Mouse (Mus musculus) forebrain, embryonic 11.5 days (tissue): Measurements from ENCODE around the gene Sult1a1. TPM values are rescaled to one million over a fixed set of nuclear protein-coding genes. Genes with fewer than 3 reads are reported as not detected.
"Not testable (repeated sequence)": the region's sequence is repeated elsewhere in the genome, so short reads cannot be mapped to it uniquely, and the experiment has no call there.

ENCODE experiments used
- ATAC-seq: fragments of 200-750 bp; cut with Nextera tagmentation; replicated peaks from 2 replicates; pipeline ENCODE4 v1.8.0; 2017; ENCODE audit warnings: moderate TSS enrichment; ENCODE audit not compliant: low FRiP score
- DNase-seq: peaks from one replicate; pipeline ENCODE4 v3.0.0-alpha.2; 2017; ENCODE audit warnings: low spot score
- H3K27ac ChIP-seq: fragments of 300-500 bp; sonication (generic); 2 replicates; pipeline ENCODE4 v1.5.1; 2014; ENCODE audit warnings: low read depth, low read length
- H3K27me3 ChIP-seq: fragments of 300-500 bp; sonication (generic); 2 replicates; pipeline ENCODE4 v1.6.1; 2014; ENCODE audit warnings: mild to moderate bottlenecking, low read length, mixed read lengths; ENCODE audit not compliant: control insufficient read depth, insufficient read depth
- H3K36me3 ChIP-seq: fragments of 300-500 bp; sonication (generic); 2 replicates; pipeline ENCODE4 v1.6.1; 2014; ENCODE audit warnings: mild to moderate bottlenecking, low read length, moderate library complexity, mixed read lengths; ENCODE audit not compliant: control insufficient read depth, insufficient read depth
- H3K4me1 ChIP-seq: fragments of 300-500 bp; sonication (generic); replicated peaks from 2 replicates; pipeline ENCODE4 v1.6.1; 2014; ENCODE audit warnings: low read length, mixed read lengths; ENCODE audit not compliant: control insufficient read depth, insufficient read depth
- H3K4me2 ChIP-seq: fragments of 300-500 bp; sonication (generic); 2 replicates; pipeline ENCODE4 v1.6.1; 2014; ENCODE audit warnings: low read depth, mild to moderate bottlenecking, low read length, moderate library complexity, mixed read lengths; ENCODE audit not compliant: severe bottlenecking
- H3K4me3 ChIP-seq: fragments of 300-500 bp; sonication (generic); 2 replicates; pipeline ENCODE4 v1.5.1; 2014; ENCODE audit warnings: low read depth, low read length
- H3K9ac ChIP-seq: fragments of 300-500 bp; sonication (generic); 2 replicates; pipeline ENCODE4 v1.6.1; 2014; ENCODE audit warnings: low read length
- H3K9me3 ChIP-seq: fragments of 300-500 bp; sonication (generic); 2 replicates; pipeline ENCODE4 v1.6.1; 2016; ENCODE audit warnings: low read length, mixed read lengths; ENCODE audit not compliant: control insufficient read depth
- WGBS: fragments of 180-500 bp; shearing (Covaris S2); extraction: QIAGEN DNeasy Blood & Tissue Kit; methylation state at CpG from one replicate; pipeline ENCODE4 v1.1.7; 2014; 5-methylcytosine and 5-hydroxymethylcytosine counted together
- polyA plus RNA-seq: library from polyadenylated mRNA; unstranded; fragments of >200 nt; fragmentation: Nextera tagmentation; extraction: Ambion mirVana; gene quantifications from 2 replicates; pipeline ENCODE4 v1.2.1, GENCODE M21; 2014

Sult1a1 gene
- polyA plus RNA-seq, 1 experiment from 2014 or later = 0.52 TPM

GRCm38 (mm10) chr7:126644914-126645313 lies 31.3 kb downstream of the Sult1a1 start:
- ATAC-seq = no peak
- no peaks in the 10 kb centered on the region for H3K27me3 ChIP-seq
- no peak overlapping the region for H3K4me3 ChIP-seq
- no peak for DNase-seq
- H3K27ac ChIP-seq = no peak overlapping the region
- H3K9me3 ChIP-seq = no peaks in the 10 kb centered on the region
- no peaks in the 10 kb centered on the region; the same call in 1 of the 2 replicates for H3K4me1 ChIP-seq
- H3K9ac ChIP-seq = no peak overlapping the region
- no peak overlapping the region for H3K4me2 ChIP-seq
- no peaks in the 10 kb centered on the region for H3K36me3 ChIP-seq

GRCm38 (mm10) chr7:126644345-126644744 lies 31.9 kb downstream of the Sult1a1 start:
- DNase-seq (no peak), ATAC-seq (no peak)
- no peak overlapping the region for H3K27ac ChIP-seq
- no peak overlapping the region for H3K9ac ChIP-seq
- H3K4me2 ChIP-seq = no peak overlapping the region
- no peaks in the 10 kb centered on the region for H3K9me3 ChIP-seq
- no peaks in the 10 kb centered on the region for H3K27me3 ChIP-seq
- 83% methylated on average over 3 of the region's 3 CpGs for WGBS
- no peaks in the 10 kb centered on the region for H3K36me3 ChIP-seq
- no peaks in the 10 kb centered on the region for H3K4me1 ChIP-seq
- no peak overlapping the region for H3K4me3 ChIP-seq

- not testable (repeated sequence) for H3K4me2 ChIP-seq, H3K27me3 ChIP-seq, H3K4me1 ChIP-seq, H3K9ac ChIP-seq, ATAC-seq, H3K9me3 ChIP-seq, H3K36me3 ChIP-seq, DNase-seq, H3K4me3 ChIP-seq, H3K27ac ChIP-seq
- WGBS = 85% methylated on average over 3 of the region's 3 CpGs
Observed at GRCm38 (mm10) chr7:126643244-126643617, 33.0 kb downstream of the Sult1a1 start.

GRCm38 (mm10) chr7:126642545-126643243 lies 33.5 kb downstream of the Sult1a1 start:
- Histone ChIP-seq H3K27ac (no peak overlapping the region), H3K9ac (no peak overlapping the region), H3K9me3 (no peaks in the 10 kb centered on the region), H3K4me1 (no peaks in the 10 kb centered on the region), H3K4me3 (no peak overlapping the region), H3K4me2 (no peak overlapping the region), H3K36me3 (no peaks in the 10 kb centered on the region), H3K27me3 (no peaks in the 10 kb centered on the region)
- no peak for ATAC-seq
- no peak for DNase-seq
- WGBS = 76% methylated on average over 5 of the region's 5 CpGs

GRCm38 (mm10) chr7:126636733-126637520 lies 39.3 kb downstream of the Sult1a1 start:
- H3K4me2 ChIP-seq = no peak overlapping the region
- H3K27me3 ChIP-seq = no peaks in the 10 kb centered on the region
- no peak overlapping the region for H3K9ac ChIP-seq
- 21% methylated on average over 4 of the region's 4 CpGs for WGBS
- DNase-seq (no peak), ATAC-seq (no peak)
- H3K4me3 ChIP-seq = no peak overlapping the region
- no peaks in the 10 kb centered on the region for H3K36me3 ChIP-seq
- no peaks in the 10 kb centered on the region for H3K4me1 ChIP-seq
- H3K9me3 ChIP-seq = no peaks in the 10 kb centered on the region
- H3K27ac ChIP-seq = no peak overlapping the region

- no peak for DNase-seq
- H3K4me1 ChIP-seq = no peaks in the 10 kb centered on the region
- no peak overlapping the region for H3K4me2 ChIP-seq
- ATAC-seq = no peak
- H3K36me3 ChIP-seq = no peaks in the 10 kb centered on the region
- H3K27me3 ChIP-seq = no peaks in the 10 kb centered on the region
- H3K9ac ChIP-seq = no peak overlapping the region
- H3K9me3 ChIP-seq = no peaks in the 10 kb centered on the region
- no peak overlapping the region for H3K27ac ChIP-seq
- H3K4me3 ChIP-seq = no peak overlapping the region
Observed at GRCm38 (mm10) chr7:126635375-126635774, 40.9 kb downstream of the Sult1a1 start.

GRCm38 (mm10) chr7:126632478-126632877 lies 43.8 kb downstream of the Sult1a1 start:
- Histone ChIP-seq H3K4me1 (no peaks in the 10 kb centered on the region), H3K36me3 (no peaks in the 10 kb centered on the region), H3K27ac (no peak overlapping the region), H3K4me3 (no peak overlapping the region), H3K4me2 (no peak overlapping the region), H3K9me3 (no peaks in the 10 kb centered on the region), H3K27me3 (no peaks in the 10 kb centered on the region), H3K9ac (no peak overlapping the region)
- ATAC-seq = no peak
- WGBS = 91% methylated on average over 2 of the region's 2 CpGs
- no peak for DNase-seq

GRCm38 (mm10) chr7:126630824-126631518 lies 45.3 kb downstream of the Sult1a1 start, which contains the start of gene Nupr1:
Gene Nupr1 (minus strand): TSS chr7:126630861.
- WGBS = 93% methylated on average over 4 of the region's 4 CpGs
- no peak for DNase-seq
- no peak within 1 kb of the TSS for H3K4me2 ChIP-seq
- no peak within 1 kb of the TSS for H3K9ac ChIP-seq
- H3K27ac ChIP-seq = no peak within 1 kb of the TSS
- ATAC-seq = no peak
- H3K9me3 ChIP-seq = no peaks in the 10 kb centered on the region
- no peaks in the 10 kb centered on the region for H3K4me1 ChIP-seq
- no peaks in the 10 kb centered on the region for H3K27me3 ChIP-seq
- H3K36me3 ChIP-seq = no peaks in the 10 kb centered on the region
- no peak within 1 kb of the TSS for H3K4me3 ChIP-seq
